Mouse (Mus musculus): Measurements from ENCODE around the gene Pex26. TPM values are rescaled to one million over a fixed set of nuclear protein-coding genes. Genes with fewer than 3 reads are reported as not detected.

The Pex26 gene
- total RNA-seq, 2 experiments from 2014 or later = 14.8 to 15.0 TPM

DNA sequence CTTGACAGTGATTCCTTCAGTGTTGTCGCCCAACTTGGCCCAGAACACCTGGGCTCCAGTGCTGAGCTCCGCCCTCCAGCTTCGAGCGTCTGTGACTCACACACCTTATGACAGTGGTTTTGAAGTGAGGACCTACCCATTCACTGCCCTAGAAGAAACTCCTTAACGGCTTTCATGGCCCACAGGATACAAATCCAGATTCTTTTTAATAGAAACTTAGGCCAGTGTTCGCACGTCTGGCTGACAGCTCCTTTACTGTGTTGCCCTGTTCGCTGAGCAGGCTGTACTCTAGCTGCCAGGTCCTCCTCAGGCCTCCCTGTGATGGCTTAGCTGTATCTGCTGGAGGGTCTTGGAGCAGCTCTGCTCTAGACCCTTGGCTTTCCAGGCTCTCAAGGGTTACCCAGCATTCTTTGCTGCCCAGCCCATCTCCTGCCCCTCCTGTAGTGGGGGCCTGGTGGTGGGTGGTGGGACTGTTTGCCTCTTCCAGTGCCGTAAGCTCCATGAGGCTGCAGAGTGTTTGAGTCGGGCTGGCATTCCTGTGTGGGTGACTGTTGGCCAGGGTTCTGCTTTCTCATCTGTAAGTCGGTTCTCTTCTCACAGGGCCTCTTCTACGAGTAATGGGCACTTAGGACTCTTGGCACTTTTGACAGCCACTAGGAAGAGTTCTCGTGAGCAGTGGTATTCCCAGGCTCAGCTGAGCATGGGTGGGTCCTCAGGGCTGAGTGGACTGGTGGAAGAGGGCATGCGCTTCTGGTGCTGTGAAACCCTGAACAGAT is 11.7 kb downstream of the Pex26 start:
- DNase-seq (ENCODE audit: low spot score in 2 of 2) = no peak
- intact Hi-C loops (cut with DNase I) = no loop called here

DNA sequence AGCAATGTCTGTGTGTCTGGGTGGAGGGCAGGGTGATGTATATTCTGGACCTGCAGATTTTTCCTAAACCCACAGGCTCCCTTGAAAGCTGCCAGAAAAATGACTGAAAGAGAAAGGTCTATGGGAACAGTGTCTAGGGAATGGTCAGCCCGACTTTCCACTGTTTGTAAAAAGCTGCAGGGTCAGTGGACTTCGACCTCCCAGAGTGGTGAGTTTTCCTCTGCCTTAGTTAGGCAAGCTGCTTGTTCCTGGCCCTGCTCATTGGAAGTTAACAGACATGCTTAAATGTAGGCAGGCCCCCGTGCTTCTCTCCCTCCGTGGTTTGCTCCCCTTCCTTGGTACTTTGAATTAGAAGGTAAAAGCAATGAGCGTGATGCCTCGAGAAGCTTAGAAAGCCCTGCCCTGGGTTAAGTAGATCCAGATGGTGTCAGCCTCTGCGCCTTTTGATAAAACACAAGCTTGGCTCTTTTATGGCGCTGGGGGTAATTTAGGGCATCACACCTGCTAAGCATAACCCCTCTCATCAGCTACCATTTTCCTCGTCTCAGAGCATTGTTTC is 14.4 kb downstream of the Pex26 start:
- intact Hi-C loops (cut with DNase I) = no loop called here
- no peak for DNase-seq (ENCODE audit: low spot score in 2 of 2)

DNA sequence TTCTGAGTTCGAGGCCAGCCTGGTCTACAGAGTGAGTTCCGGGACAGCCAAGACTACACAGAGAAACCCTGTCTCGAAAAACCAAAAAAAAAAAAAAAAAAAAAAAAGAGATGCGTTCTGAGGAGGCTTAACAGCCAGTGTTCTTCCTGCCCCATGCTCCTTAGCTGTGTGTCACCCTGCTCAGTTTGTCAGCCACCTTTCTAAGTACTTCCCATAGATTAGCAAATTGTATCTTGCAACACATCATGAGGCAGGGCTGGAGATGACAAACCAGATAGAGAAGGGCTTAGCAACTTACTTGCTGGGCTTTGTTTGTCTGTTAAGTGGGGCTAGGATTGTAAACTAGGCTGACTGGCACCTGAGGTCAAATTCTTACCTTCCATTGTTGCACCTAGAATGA is 17.0 kb downstream of the Pex26 start:
- no peak for DNase-seq (ENCODE audit: low spot score in 2 of 2)
- intact Hi-C loops (cut with DNase I) = no loop called here

DNA sequence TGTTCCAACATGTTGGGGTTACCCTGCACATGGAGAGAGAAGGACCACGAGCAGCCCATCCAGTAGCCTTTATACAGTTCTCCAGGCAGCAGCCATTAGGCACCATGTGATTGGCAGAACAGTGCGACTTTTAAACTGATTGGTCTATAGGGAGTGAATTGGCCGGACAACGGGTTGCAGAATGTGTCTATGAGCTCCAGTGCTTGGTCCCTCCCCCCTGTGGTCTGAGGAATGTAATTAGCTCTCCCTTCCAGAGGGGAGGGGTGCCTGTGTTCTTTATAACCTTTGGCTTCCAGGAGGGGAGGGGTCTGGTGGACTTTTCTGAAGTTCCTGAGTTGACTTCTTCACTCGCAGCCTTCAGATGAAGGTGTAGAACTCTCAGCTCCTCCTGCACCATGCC is 18.6 kb downstream of the Pex26 start:
- intact Hi-C loops (cut with DNase I) = no loop called here
- no peak for DNase-seq (ENCODE audit: low spot score in 2 of 2)

DNA sequence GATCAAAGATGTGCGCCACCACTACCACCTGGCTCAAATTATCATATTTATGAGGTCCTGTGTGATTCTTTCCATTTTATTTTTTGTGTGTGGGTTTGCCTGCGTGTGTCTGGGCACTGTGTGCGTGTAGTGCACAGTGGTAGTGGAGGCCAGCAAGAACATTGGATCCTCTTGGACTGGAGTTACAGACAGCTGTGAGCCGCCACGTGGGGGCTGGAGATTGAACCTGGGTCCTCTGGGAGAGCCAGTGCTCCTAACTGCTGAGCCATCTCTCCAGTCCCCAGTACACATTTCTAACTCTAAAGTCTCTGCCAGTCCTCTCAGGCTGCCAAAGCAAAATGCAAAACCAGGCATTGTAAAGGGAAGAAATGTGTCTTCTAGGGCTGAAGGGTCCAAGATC is 23.0 kb downstream of the Pex26 start:
- DNase-seq (ENCODE audit: low spot score in 2 of 2) = no peak
- intact Hi-C loops (cut with DNase I) = no loop called here

- intact Hi-C loops (cut with DNase I) = no loop called here
- no peak for DNase-seq (ENCODE audit: low spot score in 2 of 2)
Measured at GRCm38 (mm10) chr6:121209584-121209983, 26.1 kb downstream of the Pex26 start.

DNA sequence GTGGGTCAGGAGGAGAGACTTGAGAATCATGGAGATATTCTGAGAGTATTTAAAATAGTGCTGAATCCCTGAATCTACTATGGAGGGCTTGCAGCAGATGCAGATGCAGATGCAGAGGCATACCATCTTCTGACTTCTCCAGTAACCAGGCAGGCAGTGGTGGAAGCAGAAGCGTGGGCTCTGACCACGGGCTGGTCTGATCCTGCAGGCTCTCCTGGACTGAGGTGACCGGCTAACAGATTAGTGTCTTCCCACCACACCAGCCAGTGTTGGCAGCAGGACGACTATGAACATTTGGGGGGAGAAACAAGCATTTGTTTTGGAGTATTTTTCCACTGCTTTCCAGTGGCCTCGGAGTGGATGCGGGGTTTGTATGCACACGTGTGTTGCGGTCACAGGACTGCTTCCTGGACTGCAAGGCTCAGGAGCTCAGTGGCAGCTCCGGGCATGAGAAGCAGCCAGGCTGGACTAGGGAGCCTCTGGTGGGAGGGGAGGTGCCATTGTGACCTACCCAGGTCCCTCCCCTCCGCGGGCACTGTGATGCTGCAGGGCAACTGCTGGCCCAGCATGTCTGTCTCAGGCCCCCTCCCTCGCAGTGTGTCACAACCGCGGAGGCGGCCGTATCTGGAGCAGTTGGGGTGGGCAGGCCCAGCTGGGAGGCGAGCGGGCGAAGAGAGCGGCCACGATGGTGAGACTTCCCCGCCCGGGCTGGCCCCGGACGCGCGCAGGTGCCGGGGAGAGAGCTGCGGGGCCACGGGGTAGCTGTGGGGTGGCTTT is 26.9 kb downstream of the Pex26 start, which contains the start of gene Tuba8:
Tuba8 (plus strand) TSS at position 548 of the 777 bp plus-strand sequence.
- peak; percentile 48 to 69 for DNase-seq (ENCODE audit: low spot score in 2 of 2)
- intact Hi-C loops (cut with DNase I) = no loop called here

- no peak for DNase-seq (ENCODE audit: low spot score in 2 of 2)
- intact Hi-C loops (cut with DNase I) = no loop called here
Measured at GRCm38 (mm10) chr6:121210926-121211289, 27.4 kb downstream of the Pex26 start.

GRCm38 (mm10) chr6:121211743-121212142 is 28.3 kb downstream of the Pex26 start:
- DNase-seq (ENCODE audit: low spot score in 2 of 2) = no peak
- intact Hi-C loops (cut with DNase I) = no loop called here

DNA sequence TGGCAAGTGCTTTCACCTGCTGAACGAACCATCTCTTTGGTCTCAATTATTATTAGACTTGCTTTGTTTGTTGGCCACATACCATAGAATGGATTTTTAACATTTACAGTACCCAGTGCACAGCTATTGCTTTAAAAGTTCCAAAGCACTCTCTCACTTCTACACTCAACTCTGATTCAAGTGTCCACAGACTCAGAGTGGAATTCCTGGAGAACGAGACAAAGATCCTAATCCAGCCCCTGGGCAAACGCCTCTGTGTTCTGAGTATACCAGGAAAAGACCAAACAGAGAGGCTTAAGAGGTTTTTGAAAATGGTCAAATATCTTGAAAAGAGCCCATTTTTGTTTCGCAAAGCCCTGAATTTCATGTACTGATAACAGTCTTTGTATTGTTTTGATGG is 29.5 kb downstream of the Pex26 start:
- intact Hi-C loops (cut with DNase I) = no loop called here
- DNase-seq (ENCODE audit: low spot score in 2 of 2) = no peak

DNA sequence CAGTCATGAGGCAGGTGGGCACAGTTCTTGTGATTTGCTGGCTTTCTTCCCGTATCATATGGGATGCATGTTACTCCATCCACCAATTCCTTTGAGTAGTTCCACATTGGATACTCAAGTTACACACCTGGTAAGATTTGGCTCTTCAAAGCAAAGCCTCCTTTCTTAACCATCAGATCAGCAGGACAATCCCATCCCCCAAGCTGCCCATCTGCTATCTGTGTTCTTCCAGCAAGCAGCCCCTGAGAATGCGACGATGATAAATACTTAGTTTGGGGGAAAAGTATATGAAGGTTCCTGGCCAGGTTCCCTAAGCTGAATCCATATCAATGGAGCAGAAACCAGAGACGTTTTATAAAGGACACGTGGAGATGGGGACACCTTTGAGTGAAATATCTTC is 30.8 kb downstream of the Pex26 start:
- DNase-seq (ENCODE audit: low spot score in 2 of 2) = no peak
- intact Hi-C loops (cut with DNase I) = no loop called here

DNA sequence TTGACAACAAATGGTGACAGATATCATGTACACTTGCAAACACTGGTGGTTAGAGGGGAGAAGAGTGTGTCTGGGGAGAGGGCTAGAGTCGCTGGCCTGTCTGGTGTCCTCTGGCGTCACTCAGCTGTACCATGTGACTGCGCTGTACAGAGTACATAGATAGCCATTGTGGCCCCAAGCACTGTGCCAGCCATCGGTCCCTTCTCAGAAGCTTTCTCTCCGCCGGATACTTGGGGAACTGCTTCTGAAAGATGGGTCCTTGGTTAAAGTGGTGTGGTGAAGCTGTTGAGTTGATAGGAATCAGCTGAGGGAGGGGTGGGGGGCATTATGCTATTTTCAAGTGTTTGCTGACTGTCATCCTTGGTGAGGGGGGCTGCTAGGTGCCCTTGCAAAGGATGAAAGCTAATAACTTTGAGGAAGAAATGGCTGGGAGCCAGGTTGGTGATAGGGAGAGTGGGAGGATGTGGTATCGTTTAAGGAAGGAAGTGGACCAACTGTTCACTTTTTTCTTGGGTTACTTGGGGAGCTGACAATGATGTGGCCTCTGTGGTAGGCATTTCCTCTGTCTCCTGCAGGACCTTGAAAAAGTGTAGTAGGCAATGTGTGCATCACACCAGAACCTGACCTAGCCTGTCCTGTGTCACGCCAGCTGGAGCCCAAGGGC is 31.3 kb downstream of the Pex26 start:
- DNase-seq (ENCODE audit: low spot score in 2 of 2) = no peak
- intact Hi-C loops (cut with DNase I) = no loop called here

- no peak for DNase-seq (ENCODE audit: low spot score in 2 of 2)
- intact Hi-C loops (cut with DNase I) = no loop called here
Measured at GRCm38 (mm10) chr6:121215336-121215735, 31.9 kb downstream of the Pex26 start.

- intact Hi-C loops (cut with DNase I) = no loop called here
- peak in 1 of 2 experiments; percentile 50 for DNase-seq (ENCODE audit: low spot score in 2 of 2)
Measured at GRCm38 (mm10) chr6:121215896-121216295, 32.4 kb downstream of the Pex26 start.

GRCm38 (mm10) chr6:121216589-121217255 is 33.3 kb downstream of the Pex26 start:
- intact Hi-C loops (cut with DNase I) = no loop called here
- no peak for DNase-seq (ENCODE audit: low spot score in 2 of 2)

DNA sequence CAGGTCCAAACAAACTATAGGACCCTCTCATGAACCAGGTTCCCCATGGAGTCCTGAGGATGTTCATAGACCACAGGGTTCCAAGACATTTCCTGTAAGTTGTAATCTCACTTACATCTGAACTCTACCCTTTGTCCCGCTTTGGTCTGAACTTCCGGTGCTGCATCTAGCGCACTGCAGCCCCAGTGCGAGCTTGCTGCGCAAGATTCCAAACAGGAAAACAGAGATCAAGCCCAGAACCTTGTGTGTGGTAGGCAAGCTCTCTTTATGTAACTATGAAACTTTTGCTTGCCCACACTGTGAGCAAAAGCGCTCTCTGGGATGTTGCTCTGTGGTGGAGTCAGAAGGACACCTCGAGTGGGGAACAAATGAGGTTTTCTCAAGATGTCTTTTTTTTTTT is 34.5 kb downstream of the Pex26 start:
- DNase-seq (ENCODE audit: low spot score in 2 of 2) = no peak

DNA sequence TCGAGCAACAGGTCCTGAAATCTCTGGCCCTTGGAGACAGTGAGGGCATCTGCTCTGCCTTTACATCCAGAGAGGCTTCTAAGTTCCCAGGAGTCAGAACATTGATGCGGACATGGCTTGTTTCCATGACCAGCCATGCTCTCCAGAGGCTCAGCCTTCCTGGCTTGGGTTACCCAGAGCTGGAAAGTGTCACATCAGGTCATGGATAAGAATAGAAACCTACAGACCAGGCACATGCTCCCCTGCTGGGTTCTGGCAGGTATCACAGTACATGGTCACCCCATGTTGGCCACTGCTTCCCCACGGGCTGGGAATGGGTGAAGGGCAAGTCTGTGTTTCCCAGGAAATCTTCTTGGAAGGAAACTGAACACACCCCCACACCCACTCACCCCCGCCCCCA is 35.9 kb downstream of the Pex26 start:
- intact Hi-C loops (cut with DNase I) = no loop called here

More for the DNA sequence above, 34.5 kb downstream of the Pex26 start:
- intact Hi-C loops (cut with DNase I) = no loop called here

DNA sequence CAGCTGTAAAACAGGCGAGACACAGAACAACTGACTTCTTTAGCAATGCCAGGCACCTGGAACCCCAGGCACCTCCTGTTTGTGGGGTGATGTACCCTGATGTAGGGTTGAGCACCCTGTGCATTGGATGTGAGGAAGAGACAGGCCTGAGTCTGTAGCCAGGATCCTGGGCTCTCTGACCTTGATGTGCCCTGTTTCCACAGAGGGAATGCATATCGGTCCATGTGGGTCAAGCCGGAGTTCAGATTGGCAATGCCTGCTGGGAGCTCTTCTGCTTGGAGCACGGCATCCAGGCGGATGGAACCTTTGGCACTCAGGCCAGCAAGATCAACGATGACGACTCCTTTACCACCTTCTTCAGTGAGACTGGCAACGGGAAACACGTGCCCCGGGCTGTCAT is 36.7 kb downstream of the Pex26 start:
- no peak for DNase-seq (ENCODE audit: low spot score in 2 of 2)
- intact Hi-C loops (cut with DNase I) = no loop called here

More for the DNA sequence above, 35.9 kb downstream of the Pex26 start:
- DNase-seq (ENCODE audit: low spot score in 2 of 2) = no peak

DNA sequence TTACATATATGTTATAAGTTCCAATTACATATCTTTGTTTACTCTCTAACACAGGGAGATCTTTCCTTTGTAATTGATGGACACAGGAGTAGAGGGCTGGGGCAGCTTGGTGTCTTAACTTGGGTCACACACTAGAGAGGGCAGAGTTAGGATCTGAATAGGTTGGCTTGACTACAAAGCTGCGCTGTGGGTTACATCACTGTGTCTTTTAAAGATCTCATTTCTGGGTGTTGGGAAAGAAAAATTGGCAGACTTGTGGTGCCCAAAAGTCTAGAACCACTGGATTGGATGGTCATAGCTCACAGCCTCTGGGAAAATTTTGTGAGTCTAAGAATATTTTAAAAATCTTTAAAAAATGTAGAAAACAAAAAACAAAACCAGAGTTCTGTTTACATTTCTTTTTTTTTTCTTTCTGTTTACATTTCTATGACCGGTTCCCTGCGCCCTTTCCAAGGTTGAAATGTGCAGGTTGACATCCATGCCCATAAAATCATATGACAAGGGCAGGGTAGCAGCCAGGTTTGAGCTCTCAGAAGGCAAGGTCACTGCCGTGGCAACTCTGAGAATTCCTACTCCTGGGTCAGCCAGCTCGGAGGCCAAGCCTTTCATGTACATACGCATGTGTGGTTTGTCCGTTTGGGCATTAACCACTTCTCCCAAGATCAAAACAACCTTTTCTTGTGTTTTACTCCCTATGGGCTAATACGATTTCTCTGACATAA is 38.6 kb downstream of the Pex26 start:
- intact Hi-C loops (cut with DNase I) = no loop called here
- DNase-seq (ENCODE audit: low spot score in 2 of 2) = no peak

All from left cerebral cortex, postnatal 14 days (tissue).